ENCODE assay signal across 28 mouse cellular contexts in the genomic region with DNA sequence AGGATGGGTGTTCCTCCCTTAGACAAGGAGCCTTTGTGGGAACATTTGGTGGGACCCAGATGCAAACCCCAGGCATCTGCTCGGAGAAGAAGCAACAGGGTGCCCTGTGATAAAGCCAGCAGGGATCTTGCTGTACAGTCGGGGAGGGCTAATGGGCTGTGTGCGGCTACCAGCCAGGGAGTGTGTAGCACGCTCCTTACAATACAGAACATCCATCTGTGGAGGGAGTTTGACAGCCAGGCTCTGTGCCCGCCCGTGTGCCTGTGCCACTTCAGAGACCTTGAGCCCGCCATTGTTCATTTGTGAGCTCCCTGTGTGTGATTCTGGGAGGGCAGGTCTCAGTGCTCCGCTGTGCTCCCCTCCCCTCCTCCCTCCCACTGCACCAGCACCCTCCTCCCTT.
DNase-seq lines count a peak whose midpoint lies in the region; ATAC-seq lines count a peak whose summit lies in the region.
"Had no signal": no experiment of that assay in that cellular context is flagged by ENCODE, and none has a peak within 500 bp of the region (broad histone marks: within the 10 kb centered on the region; RNA-seq: fewer than 3 reads in every experiment).

No protein-coding gene starts in this region.

- DNase-seq in hindbrain, embryonic 10.5 days (ENCODE audit: low spot score): no peak
- DNase-seq in ovary, adult 18-20 months (ENCODE audit: low spot score): peak; percentile 15
- DNase-seq in ovary, postnatal 14 days (ENCODE audit: low spot score): no peak
- peak; percentile 30 for DNase-seq in testis, postnatal 14 days (ENCODE audit: low spot score)
- DNase-seq in left cerebral cortex, adult 8-10 months (ENCODE audit: low spot score in 2 of 2): no peak
- no peak for DNase-seq in embryo, embryonic 9.5 days (ENCODE audit: extremely low spot score)
- DNase-seq: adrenal gland, adult 2 months; cerebellum, adult 11-12 months; cerebellum, postnatal 14 days; gastrocnemius, adult 2 months; heart, postnatal 4 days; kidney, adult 8-10 months; kidney, postnatal 10 days; liver, postnatal 0 days; right cerebral cortex, postnatal 14 days; thymus, postnatal 36 days had no signal

- peaks cover 11% of the 10 kb centered on the region for H3K27me3 ChIP-seq in hindbrain, embryonic 12.5 days
- peaks cover 23% of the 10 kb centered on the region; the same call in 1 of the 2 replicates for H3K27me3 ChIP-seq in hindbrain, embryonic 10.5 days (ENCODE audit: insufficient read depth, poor library complexity, severe bottlenecking)
- H3K27me3 ChIP-seq in forebrain, embryonic 16.5 days (replicated peaks; ENCODE audit: control insufficient read depth, insufficient read depth, low read length): 0 out of 2 replicates have a peak, but pooled peaks cover 2% of the 10 kb centered on the region
- H3K27me3 ChIP-seq: heart, embryonic 15.5 days; intestine, embryonic 15.5 days had no signal

- H3K4me1 ChIP-seq in hindbrain, embryonic 12.5 days: peaks cover 12% of the 10 kb centered on the region
- H3K4me1 ChIP-seq in hindbrain, embryonic 10.5 days (replicated peaks): peaks cover 26% of the 10 kb centered on the region
- peaks cover 13% of the 10 kb centered on the region for H3K4me1 ChIP-seq in forebrain, embryonic 16.5 days (replicated peaks; ENCODE audit: control insufficient read depth, insufficient read depth, low read length)

- no peak overlapping the region for H3K4me2 ChIP-seq in hindbrain, embryonic 12.5 days (replicated peaks)
- H3K4me2 ChIP-seq in forebrain, embryonic 16.5 days (ENCODE audit: low read length): no peak overlapping the region
- H3K4me2 ChIP-seq: embryonic facial prominence, embryonic 12.5 days; heart, embryonic 15.5 days; intestine, embryonic 15.5 days; limb, embryonic 12.5 days; liver, embryonic 11.5 days; midbrain, embryonic 11.5 days; neural tube, embryonic 13.5 days had no signal

- H3K36me3 ChIP-seq in hindbrain, embryonic 12.5 days: no peaks in the 10 kb centered on the region
- no peaks in the 10 kb centered on the region for H3K36me3 ChIP-seq in hindbrain, embryonic 10.5 days
- H3K36me3 ChIP-seq in forebrain, embryonic 16.5 days (ENCODE audit: control insufficient read depth, insufficient read depth): no peaks in the 10 kb centered on the region
- H3K36me3 ChIP-seq: embryonic facial prominence, embryonic 12.5 days; heart, embryonic 15.5 days; intestine, embryonic 15.5 days; limb, embryonic 12.5 days; neural tube, embryonic 13.5 days had no signal

- H3K27ac ChIP-seq in hindbrain, embryonic 12.5 days: no peak overlapping the region
- H3K27ac ChIP-seq in hindbrain, embryonic 10.5 days: no peak overlapping the region
- no peak overlapping the region for H3K27ac ChIP-seq in forebrain, embryonic 16.5 days (ENCODE audit: low read length)
- H3K27ac ChIP-seq: embryonic facial prominence, embryonic 12.5 days; gastrocnemius, adult 2 months; heart, embryonic 15.5 days; intestine, embryonic 15.5 days; limb, embryonic 12.5 days; macrophage; neural tube, embryonic 13.5 days had no signal

- no peak overlapping the region for H3K4me3 ChIP-seq in hindbrain, embryonic 12.5 days
- no peak overlapping the region for H3K4me3 ChIP-seq in hindbrain, embryonic 10.5 days
- H3K4me3 ChIP-seq in forebrain, embryonic 16.5 days (replicated peaks; ENCODE audit: low read length): no peak overlapping the region
- H3K4me3 ChIP-seq: embryonic facial prominence, embryonic 12.5 days; erythroblast, embryonic 14.5 days; gastrocnemius, adult 2 months; heart, embryonic 15.5 days; intestine, embryonic 15.5 days; limb, embryonic 12.5 days; neural tube, embryonic 13.5 days had no signal

- WGBS in hindbrain, embryonic 12.5 days: 41% methylated on average over 8 of the region's 8 CpGs
- WGBS in hindbrain, embryonic 10.5 days: 65% methylated on average over 8 of the region's 8 CpGs
- 26% methylated on average over 8 of the region's 8 CpGs for WGBS in forebrain, embryonic 16.5 days

- no peaks in the 10 kb centered on the region for H3K9me3 ChIP-seq in hindbrain, embryonic 12.5 days (replicated peaks)
- H3K9me3 ChIP-seq in hindbrain, embryonic 10.5 days: no peaks in the 10 kb centered on the region
- H3K9me3 ChIP-seq in forebrain, embryonic 16.5 days (ENCODE audit: control insufficient read depth, low read length): no peaks in the 10 kb centered on the region
- H3K9me3 ChIP-seq: embryonic facial prominence, embryonic 12.5 days; heart, embryonic 15.5 days; intestine, embryonic 15.5 days; limb, embryonic 12.5 days; neural tube, embryonic 13.5 days had no signal

- H3K9ac ChIP-seq in hindbrain, embryonic 12.5 days: no peak overlapping the region
- H3K9ac ChIP-seq in forebrain, embryonic 16.5 days (replicated peaks; ENCODE audit: low read depth, low read length): no peak overlapping the region
- H3K9ac ChIP-seq: embryonic facial prominence, embryonic 12.5 days; heart, embryonic 15.5 days; intestine, embryonic 15.5 days; limb, embryonic 12.5 days; liver, postnatal 0 days; neural tube, embryonic 13.5 days had no signal

- ATAC-seq in hindbrain, embryonic 12.5 days (ENCODE audit: low FRiP score): peak; percentile 17; the same call in 1 of the 2 replicates
- ATAC-seq in forebrain, embryonic 16.5 days: peak; percentile 11; the same call in 1 of the 2 replicates
- ATAC-seq: intestine, embryonic 15.5 days; liver, postnatal 0 days; lung, postnatal 0 days had no signal

Comparison
In these comparisons a context has a peak if more than half of its experiments do, and no peak if none do; other contexts are left out.
1. DNase-seq: peak in ovary, adult 18-20 months (single experiment) and testis, postnatal 14 days (single experiment); none in hindbrain, embryonic 10.5 days (single experiment), ovary, postnatal 14 days (single experiment), left cerebral cortex, adult 8-10 months (0 of 2) and embryo, embryonic 9.5 days (single experiment).